ENCODE assay signal across 8 mouse cellular contexts in the genomic region with DNA sequence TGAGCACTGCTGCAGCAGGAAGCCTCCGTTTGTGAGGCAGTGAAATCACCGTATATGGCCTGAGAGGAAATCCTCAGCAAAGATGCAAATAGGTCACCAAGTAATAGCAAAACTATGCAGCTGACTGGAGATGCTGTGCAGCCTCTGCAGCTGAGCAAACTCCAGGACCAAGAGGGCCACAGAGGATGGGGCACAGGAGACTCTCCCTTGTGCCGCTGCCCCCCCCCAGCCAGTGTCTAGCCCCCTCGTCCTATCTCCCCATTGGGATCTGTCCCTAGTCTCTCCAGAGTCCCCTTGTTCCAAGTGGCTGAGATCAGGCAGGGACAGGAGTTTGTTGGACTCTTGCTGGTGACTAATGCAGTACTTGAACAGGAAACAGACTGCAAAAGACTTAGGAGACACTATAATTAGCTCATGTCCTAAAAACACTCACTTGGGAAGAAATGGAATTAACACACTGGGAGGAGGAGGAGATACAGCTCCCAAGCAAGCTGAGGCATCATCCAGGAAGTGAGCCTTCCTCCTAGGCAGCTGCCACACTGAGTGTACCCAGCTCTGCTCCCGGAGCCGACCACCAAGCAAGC. TPM values are rescaled to one million over a fixed set of nuclear protein-coding genes. Genes with fewer than 3 reads are reported as not detected.
DNase-seq lines count a peak whose midpoint lies in the region; ATAC-seq lines count a peak whose summit lies in the region.

No protein-coding gene starts in this region.

- DNase-seq in layer of hippocampus, adult 9-11 months: peak; percentile 61
- DNase-seq in layer of hippocampus, adult 9-10 months (ENCODE audit: low spot score): no peak
- DNase-seq in CD4-positive, CD25-positive, alpha-beta regulatory T cell, adult 2 months (ENCODE audit: low read depth, low spot score): peak; percentile 55
- DNase-seq in adrenal gland, postnatal 25 days: no peak
- no peak for DNase-seq in natural killer cell, adult 2 months (ENCODE audit: low spot score in 2 of 2)
- no peak for DNase-seq in spleen, postnatal 14 days (ENCODE audit: low spot score in 2 of 2)

- H3K27ac ChIP-seq in brown adipose tissue, adult 24 weeks (replicated peaks; ENCODE audit: low read depth, low read length): peak overlapping the region; percentile 90

- H3K4me1 ChIP-seq in brown adipose tissue, adult 24 weeks (ENCODE audit: control insufficient read depth, insufficient read depth, insufficient read length, low read length): peaks cover 25% of the 10 kb centered on the region

- peak; percentile 77 for ATAC-seq in inflammation-experienced regulatory T-cells, adult 6 months

- H3K4me3 ChIP-seq in brown adipose tissue, adult 24 weeks (ENCODE audit: insufficient read depth, low read depth, low read length): no peak overlapping the region

RNA-seq across cellular contexts. Expression of a gene that starts 21.2 kb away (rescaled TPM):
- polyA plus RNA-seq in brown adipose tissue, adult 24 weeks (2012; ENCODE audit: insufficient read depth, insufficient read length, missing spikeins): 11.3 and 18.7 TPM in 2 replicates
- 1 to 10 TPM; 1.5 to 5.7 (median 1.7) TPM for polyA plus RNA-seq in inflammation-experienced regulatory T-cells, adult 6 months (2017; shearing (Covaris generic))
- total RNA-seq in adrenal gland, postnatal 25 days (2021): 12.3 and 13.9 TPM in 2 replicates

RNA-seq across cellular contexts. Expression of a gene that starts 45.6 kb away (rescaled TPM):
- 0.32 and 0.46 TPM in 2 replicates for polyA plus RNA-seq in brown adipose tissue, adult 24 weeks (2012; ENCODE audit: insufficient read depth, insufficient read length, missing spikeins)
- 1 to 10 TPM in 1 of 3 experiments, under 1 TPM in 2; 0.10 to 2.1 (median 0.66) TPM for polyA plus RNA-seq in inflammation-experienced regulatory T-cells, adult 6 months (2017; shearing (Covaris generic))
- 11.5 and 12.6 TPM in 2 replicates for total RNA-seq in adrenal gland, postnatal 25 days (2021)

Comparison
In these comparisons a context has a peak if more than half of its experiments do, and no peak if none do; other contexts are left out.
1. DNase-seq: peak in layer of hippocampus, adult 9-11 months (single experiment) and CD4-positive, CD25-positive, alpha-beta regulatory T cell, adult 2 months (single experiment); none in layer of hippocampus, adult 9-10 months (single experiment), adrenal gland, postnatal 25 days (single experiment), natural killer cell, adult 2 months (0 of 2) and spleen, postnatal 14 days (0 of 2).